In genomic region chr13:29490341-29490740, GRCm38 (mm10) we compare ENCODE assay signal across 26 mouse cellular contexts.
DNase-seq lines count a peak whose midpoint lies in the region; ATAC-seq and TF ChIP-seq lines count a peak whose summit lies in the region.
"Had no signal": no experiment of that assay in that cellular context is flagged by ENCODE, and none has a peak within 500 bp of the region (broad histone marks: within the 10 kb centered on the region; RNA-seq: fewer than 3 reads in every experiment).

No protein-coding gene starts in this region.

- H3K4me2 ChIP-seq in forebrain, embryonic 15.5 days (replicated peaks), result no peak overlapping the region
- H3K4me2 ChIP-seq: embryonic facial prominence, embryonic 15.5 days; heart, embryonic 12.5 days; heart, embryonic 15.5 days; hindbrain, embryonic 13.5 days; intestine, embryonic 15.5 days had no signal

- intact Hi-C loops in left cerebral cortex, adult 2 months (cut with DNase I), result no loop called here

- H3K4me1 ChIP-seq in forebrain, embryonic 15.5 days, result peaks cover 19% of the 10 kb centered on the region
- H3K4me1 ChIP-seq in forebrain, embryonic 10.5 days, result peaks cover 9% of the 10 kb centered on the region
- H3K4me1 ChIP-seq: embryonic facial prominence, embryonic 15.5 days; heart, embryonic 12.5 days; heart, embryonic 15.5 days; intestine, embryonic 15.5 days had no signal

- WGBS in forebrain, embryonic 15.5 days, result 52% methylated on average over 8 of the region's 8 CpGs
- WGBS in forebrain, embryonic 10.5 days, result 92% methylated on average over 8 of the region's 8 CpGs

- H3K4me3 ChIP-seq in forebrain, embryonic 15.5 days, result no peak overlapping the region
- H3K4me3 ChIP-seq in forebrain, embryonic 10.5 days, result no peak overlapping the region
- H3K4me3 ChIP-seq in left cerebral cortex, adult 2 months, result no peak overlapping the region
- H3K4me3 ChIP-seq: embryonic facial prominence, embryonic 15.5 days; heart, embryonic 12.5 days; heart, embryonic 15.5 days; hindbrain, embryonic 10.5 days; hindbrain, embryonic 13.5 days; intestine, embryonic 15.5 days had no signal

- no peak for ATAC-seq in forebrain, embryonic 15.5 days (replicated peaks)
- ATAC-seq: CD4-positive, CD25-positive, alpha-beta regulatory T cell, adult 4 months; hindbrain, embryonic 16.5 days; intestine, embryonic 15.5 days had no signal

- DNase-seq in forebrain, embryonic 10.5 days (ENCODE audit: extremely low spot score, low spot score), result no peak
- DNase-seq in heart, adult 11 months, result peak; percentile 36
- no peak for DNase-seq in heart, adult 18-20 months
- peak; percentile 72 for DNase-seq in brain, embryonic 14.5 days (ENCODE audit: low read depth)
- DNase-seq in left cerebral cortex, adult 2 months (ENCODE audit: extremely low spot score in 1 of 2, low spot score in 2 of 2), result no peak
- DNase-seq: adrenal gland, adult 2 months; adrenal gland, postnatal 14 days; cerebellum, adult 11-12 months; cerebellum, adult 8-10 months; cerebellum, postnatal 10 days; cerebellum, postnatal 36 days; embryo, embryonic 11 days; gastrocnemius, postnatal 10 days; gastrocnemius, postnatal 36 days; heart, postnatal 10 days; heart, postnatal 36 days; kidney, adult 11 months had no signal

- TF ChIP-seq POLR2A in brain, embryonic 14.5 days (IDR thresholded peaks at IDR 0.05; ENCODE audit: borderline replicate concordance, extremely low read depth, insufficient read depth, insufficient read length, poor library complexity, severe bottlenecking), result no peak

- no peaks in the 10 kb centered on the region for H3K9me3 ChIP-seq in forebrain, embryonic 15.5 days
- H3K9me3 ChIP-seq in forebrain, embryonic 10.5 days, result no peaks in the 10 kb centered on the region
- H3K9me3 ChIP-seq: embryonic facial prominence, embryonic 15.5 days; heart, embryonic 12.5 days; heart, embryonic 15.5 days; hindbrain, embryonic 10.5 days; hindbrain, embryonic 13.5 days; intestine, embryonic 15.5 days had no signal

- TF ChIP-seq CTCF in brain, embryonic 14.5 days (IDR thresholded peaks at IDR 0.05; ENCODE audit: borderline replicate concordance, extremely low read depth, insufficient read depth, insufficient read length), result no peak
- no peak for TF ChIP-seq CTCF in left cerebral cortex, adult 2 months (IDR thresholded peaks at IDR 0.05)

- no peaks in the 10 kb centered on the region for H3K36me3 ChIP-seq in forebrain, embryonic 15.5 days
- no peaks in the 10 kb centered on the region for H3K36me3 ChIP-seq in forebrain, embryonic 10.5 days (replicated peaks)
- H3K36me3 ChIP-seq: embryonic facial prominence, embryonic 15.5 days; heart, embryonic 12.5 days; heart, embryonic 15.5 days; hindbrain, embryonic 10.5 days; hindbrain, embryonic 13.5 days; intestine, embryonic 15.5 days had no signal

- H3K27ac ChIP-seq in forebrain, embryonic 15.5 days (replicated peaks), result peak overlapping the region; percentile 68
- no peak overlapping the region for H3K27ac ChIP-seq in forebrain, embryonic 10.5 days
- no peak overlapping the region for H3K27ac ChIP-seq in left cerebral cortex, adult 2 months
- H3K27ac ChIP-seq: embryonic facial prominence, embryonic 15.5 days; heart, embryonic 15.5 days; hindbrain, embryonic 10.5 days; intestine, embryonic 15.5 days had no signal

- no peak overlapping the region for H3K9ac ChIP-seq in forebrain, embryonic 15.5 days (replicated peaks)
- H3K9ac ChIP-seq: embryonic facial prominence, embryonic 15.5 days; heart, embryonic 12.5 days; heart, embryonic 15.5 days; hindbrain, embryonic 13.5 days; intestine, embryonic 15.5 days had no signal

- no peaks in the 10 kb centered on the region for H3K27me3 ChIP-seq in forebrain, embryonic 15.5 days
- H3K27me3 ChIP-seq in forebrain, embryonic 10.5 days (ENCODE audit: poor library complexity, severe bottlenecking), result no peaks in the 10 kb centered on the region
- H3K27me3 ChIP-seq: embryonic facial prominence, embryonic 15.5 days; heart, embryonic 12.5 days; heart, embryonic 15.5 days; hindbrain, embryonic 13.5 days; intestine, embryonic 15.5 days had no signal

Comparison
In these comparisons a context has a peak if more than half of its experiments do, and no peak if none do; other contexts are left out.
1. DNase-seq: peak in heart, adult 11 months (single experiment) and brain, embryonic 14.5 days (single experiment); none in forebrain, embryonic 10.5 days (single experiment), heart, adult 18-20 months (0 of 2) and left cerebral cortex, adult 2 months (0 of 2).